Mouse (Mus musculus): ENCODE data around the gene Lrrc17. TPM values are rescaled to one million over a fixed set of nuclear protein-coding genes. Genes with fewer than 3 reads are reported as not detected.
"Not testable (repeated sequence)": the region's sequence is repeated elsewhere in the genome, so short reads cannot be mapped to it uniquely, and the experiment has no call there.

Gene Lrrc17
- total RNA-seq, 1 experiment from 2014 or later: 1.1 TPM

GRCm38 (mm10) chr5:21608311-21609304 lies 65.2 kb downstream of the Lrrc17 start:
- peak; percentile 42 for DNase-seq

GRCm38 (mm10) chr5:21610996-21611395 lies 67.6 kb downstream of the Lrrc17 start:
- no peak for DNase-seq

- DNase-seq: not testable (repeated sequence)
Observed at GRCm38 (mm10) chr5:21614299-21614698, 70.9 kb downstream of the Lrrc17 start.

GRCm38 (mm10) chr5:21616450-21617009 lies 73.2 kb downstream of the Lrrc17 start:
- no peak for DNase-seq

Other genes with a start within 250 kb of the Lrrc17 start
- 2.5 and 2.8 TPM in 2 replicates for gene Fgl2, start 170.9 kb upstream of the Lrrc17 start, total RNA-seq (2021)
- gene Ccdc146, start 118.9 kb upstream of the Lrrc17 start, total RNA-seq (2021): 0.36 TPM in 1 of 2 replicates, not detected in the other
- 10.4 and 13.7 TPM in 2 replicates for gene Fam185a, start 118.6 kb upstream of the Lrrc17 start, total RNA-seq (2021)
- gene Fbxl13, start 102.1 kb downstream of the Lrrc17 start, total RNA-seq (2021): not detected in 2 replicates
- 25.9 and 33.4 TPM in 2 replicates for gene Armc10, start 102.3 kb downstream of the Lrrc17 start, total RNA-seq (2021)
- 47.6 and 63.1 TPM in 2 replicates for gene Napepld, start 157.8 kb downstream of the Lrrc17 start, total RNA-seq (2021)
- 277 and 295 TPM in 2 replicates for gene Pmpcb, start 193.6 kb downstream of the Lrrc17 start, total RNA-seq (2021)
- gene Dnajc2, start 241.7 kb downstream of the Lrrc17 start, total RNA-seq (2021): 29.3 and 38.8 TPM in 2 replicates
- 149 and 157 TPM in 2 replicates for gene Psmc2, start 241.7 kb downstream of the Lrrc17 start, total RNA-seq (2021)

All from adrenal gland, postnatal 25 days (tissue).